Mouse (Mus musculus) kidney, adult 10 weeks (tissue): ENCODE measurements around the gene Mtmr4. TPM values are rescaled to one million over a fixed set of nuclear protein-coding genes. Genes with fewer than 3 reads are reported as not detected.

ENCODE experiments used
- polyA plus RNA-seq: library from polyadenylated mRNA; stranded (reverse); fragments of 350-450 nt; fragmentation: Illumina TruSeq; extraction: RNeasy Lipid Tissue Mini Kit (QIAGEN cat#74804); gene quantifications from one replicate; pipeline ENCODE4 v1.2.3, GENCODE M21; 2014; ENCODE audit warnings: low read depth, low replicate concordance

The Mtmr4 gene
- polyA plus RNA-seq = 33.6 TPM

GRCm38 (mm10) chr11:87591526-87592353 is at the start of gene Mtmr4:
Gene Mtmr4, plus strand, starts transcription at chr11:87592162.

GRCm38 (mm10) chr11:87566501-87566900 is 25.5 kb upstream of the Mtmr4 start, which contains the start of gene Gm11492:
Gene Gm11492, plus strand, starts transcription at chr11:87566653.

GRCm38 (mm10) chr11:87568255-87568953 is 23.6 kb upstream of the Mtmr4 start, which contains the start of gene Sept4:
Gene Sept4, plus strand, starts transcription at chr11:87568903.

GRCm38 (mm10) chr11:87616790-87617474 is 25.0 kb downstream of the Mtmr4 start, which contains the start of gene Hsf5:
Gene Hsf5, plus strand, starts transcription at chr11:87617164.

GRCm38 (mm10) chr11:87662407-87662806 is 70.4 kb downstream of the Mtmr4 start, which contains the start of gene Rnf43:
Gene Rnf43, plus strand, starts transcription at chr11:87662722.

Other genes with a start within 250 kb of the Mtmr4 start
- gene Ppm1e, start 233.1 kb upstream of the Mtmr4 start, polyA plus RNA-seq = 3.3 TPM
- 3.4 TPM for gene Rad51c, start 187.2 kb upstream of the Mtmr4 start, polyA plus RNA-seq
- gene Tex14, start 187.1 kb upstream of the Mtmr4 start, polyA plus RNA-seq = 0.69 TPM
- not detected for gene Gm11492, start 25.5 kb upstream of the Mtmr4 start, polyA plus RNA-seq
- 10.8 TPM for gene Sept4, start 23.3 kb upstream of the Mtmr4 start, polyA plus RNA-seq
- not detected for gene Hsf5, start 25.0 kb downstream of the Mtmr4 start, polyA plus RNA-seq
- gene Rnf43, start 70.6 kb downstream of the Mtmr4 start, polyA plus RNA-seq = 4.7 TPM
- 22.1 TPM for gene Supt4a, start 145.4 kb downstream of the Mtmr4 start, polyA plus RNA-seq
- gene Tspoap1, start 168.4 kb downstream of the Mtmr4 start, polyA plus RNA-seq = 0.65 TPM
- not detected for gene Mpo, start 201.4 kb downstream of the Mtmr4 start, polyA plus RNA-seq
- not detected for gene Lpo, start 236.1 kb downstream of the Mtmr4 start, polyA plus RNA-seq